Mouse (Mus musculus) bone marrow, adult 2 months (tissue): ENCODE measurements around the gene Exoc8.

Experiments used
- CTCF ChIP-seq: fragments of 200-500 bp; IDR thresholded peaks from 2 replicates; pipeline ENCODE4 v1.5.1; 2011; ENCODE audit warnings: low read length, control low read depth; ENCODE audit not compliant: control insufficient read depth, insufficient read depth
- POLR2A ChIP-seq: fragments of 200-500 bp; IDR thresholded peaks from 2 replicates; pipeline ENCODE4 v1.6.1; 2011; ENCODE audit warnings: low read depth, mild to moderate bottlenecking, control low read depth, low read length, borderline replicate concordance; ENCODE audit not compliant: control insufficient read depth

DNA sequence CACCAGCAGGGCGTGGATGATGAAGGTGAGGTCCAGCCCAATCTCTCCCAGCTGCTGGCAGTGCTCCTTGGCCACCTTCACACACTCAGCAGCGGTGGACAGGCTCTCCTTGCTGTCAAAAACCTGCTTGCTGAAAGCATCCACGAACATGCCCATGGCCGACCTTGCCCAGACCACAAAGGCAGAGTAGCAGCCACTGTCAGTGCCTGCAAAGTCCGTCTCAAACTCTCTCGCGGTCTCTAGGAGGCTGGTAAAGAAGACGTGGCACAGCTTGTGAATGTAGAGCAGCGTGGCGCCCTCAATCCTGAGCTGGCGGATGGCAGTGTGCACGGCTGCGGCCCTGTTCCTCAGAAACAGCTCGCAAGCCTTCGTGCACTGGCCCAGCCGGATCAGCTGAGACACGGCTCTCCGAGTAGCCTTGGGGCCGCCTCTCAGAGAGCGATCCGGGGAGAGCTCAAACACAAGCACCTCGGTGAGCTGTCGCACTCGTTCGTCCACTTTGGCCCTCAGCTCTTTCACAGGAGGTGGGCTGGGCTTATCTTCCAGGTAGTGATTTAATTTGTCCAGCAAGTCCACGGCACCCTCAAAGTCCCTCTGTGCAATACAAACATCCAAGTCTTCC, 1.4 kb downstream of the Exoc8 start:
- TF ChIP-seq CTCF (no peak), POLR2A (no peak)
